In the genomic region with DNA sequence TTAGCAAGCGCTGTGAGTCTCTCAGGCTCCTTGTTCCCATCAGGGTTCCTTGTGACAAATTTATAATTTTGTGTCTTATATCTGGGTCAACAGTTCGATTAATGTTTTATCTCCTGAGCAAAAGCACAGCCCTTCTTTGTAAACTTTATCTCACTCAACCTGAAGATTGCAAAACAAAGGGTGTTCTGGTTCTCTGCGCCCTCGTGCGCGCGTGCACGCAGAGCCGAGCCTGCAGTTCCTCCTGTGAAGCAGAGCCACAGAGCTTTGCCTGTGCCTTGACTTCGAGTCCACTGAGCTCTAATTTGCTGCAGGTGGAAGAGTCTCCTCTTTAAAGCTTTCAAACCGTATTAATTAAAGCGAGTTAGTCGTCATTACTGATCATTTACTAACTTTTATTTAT, we compare ENCODE assay signal across 23 mouse cellular contexts.
"Had no signal": no experiment of that assay in that cellular context is flagged by ENCODE, and none has a peak within 500 bp of the region (broad histone marks: within the 10 kb centered on the region; RNA-seq: fewer than 3 reads in every experiment).

No protein-coding gene starts in this region.

- H3K9me3 ChIP-seq: hindbrain, embryonic 10.5 days; hindbrain, embryonic 12.5 days; intestine, embryonic 15.5 days; limb, embryonic 10.5 days; limb, embryonic 12.5 days; liver, embryonic 13.5 days had no signal

- H3K27ac ChIP-seq: heart, adult 2 months; hindbrain, embryonic 10.5 days; hindbrain, embryonic 12.5 days; hindbrain, embryonic 14.5 days; intestine, embryonic 15.5 days; layer of hippocampus, adult 2 months; left cerebral cortex, adult 2 months; limb, embryonic 10.5 days; limb, embryonic 12.5 days; liver, embryonic 13.5 days had no signal

- H3K4me2 ChIP-seq: heart, embryonic 11.5 days; hindbrain, embryonic 12.5 days; hindbrain, embryonic 14.5 days; intestine, embryonic 15.5 days; limb, embryonic 12.5 days; liver, embryonic 13.5 days had no signal

- H3K36me3 ChIP-seq: hindbrain, embryonic 10.5 days; hindbrain, embryonic 12.5 days; intestine, embryonic 15.5 days; limb, embryonic 10.5 days; limb, embryonic 12.5 days; liver, embryonic 13.5 days had no signal

- H3K4me1 ChIP-seq: liver, embryonic 13.5 days had no signal

- H3K4me3 ChIP-seq: heart, adult 2 months; hindbrain, embryonic 10.5 days; hindbrain, embryonic 12.5 days; intestine, embryonic 15.5 days; layer of hippocampus, adult 2 months; left cerebral cortex, adult 2 months; limb, embryonic 10.5 days; limb, embryonic 12.5 days; liver, embryonic 13.5 days had no signal

- ATAC-seq: forebrain, postnatal 0 days; inflammation-experienced regulatory T-cells, adult 6 months; intestine, embryonic 15.5 days; intestine, postnatal 0 days had no signal

- H3K9ac ChIP-seq: forebrain, postnatal 0 days; hindbrain, embryonic 12.5 days; hindbrain, embryonic 14.5 days; intestine, embryonic 15.5 days; limb, embryonic 12.5 days; liver, embryonic 13.5 days had no signal

- H3K27me3 ChIP-seq: hindbrain, embryonic 12.5 days; intestine, embryonic 15.5 days; liver, embryonic 13.5 days had no signal

- DNase-seq: forebrain, postnatal 0 days; gastrocnemius, postnatal 10 days; gastrocnemius, postnatal 25 days; heart, adult 2 months; heart, postnatal 10 days; heart, postnatal 4 days; kidney, adult 18-20 months; kidney, adult 8-10 months; kidney, postnatal 10 days; kidney, postnatal 25 days; kidney, postnatal 4 days; liver, embryonic 13.5 days had no signal
